Mouse (Mus musculus) kidney, embryonic 14.5 days (tissue): ENCODE measurements around the gene Tsc22d1. TPM values are rescaled to one million over a fixed set of nuclear protein-coding genes. Genes with fewer than 3 reads are reported as not detected.

Experiments used
- ATAC-seq: fragments of 200-750 bp; cut with Nextera tagmentation; 2 replicates; pipeline ENCODE4 v1.8.0; 2017; ENCODE audit warnings: moderate number of reproducible peaks, mild to moderate bottlenecking, moderate TSS enrichment, moderate library complexity; ENCODE audit not compliant: low FRiP score, low TSS enrichment
- H3K27ac ChIP-seq: fragments of 300-500 bp; sonication (generic); 2 replicates; pipeline ENCODE4 v1.5.1; 2014; ENCODE audit warnings: low read depth, mild to moderate bottlenecking, low read length, moderate library complexity, mixed read lengths
- H3K27me3 ChIP-seq: fragments of 300-500 bp; sonication (generic); 2 replicates; pipeline ENCODE4 v1.6.1; 2014; ENCODE audit warnings: mild to moderate bottlenecking, low read length; ENCODE audit not compliant: control insufficient read depth, insufficient read depth
- H3K36me3 ChIP-seq: fragments of 300-500 bp; sonication (generic); 2 replicates; pipeline ENCODE4 v1.6.1; 2014; ENCODE audit warnings: low read length, mixed read lengths; ENCODE audit not compliant: control insufficient read depth, insufficient read depth
- H3K4me1 ChIP-seq: fragments of 300-500 bp; sonication (generic); 2 replicates; pipeline ENCODE4 v1.6.1; 2014; ENCODE audit warnings: low read length, mixed read lengths; ENCODE audit not compliant: control insufficient read depth, insufficient read depth
- H3K4me2 ChIP-seq: fragments of 300-500 bp; sonication (generic); replicated peaks from 2 replicates; pipeline ENCODE4 v1.6.1; 2014; ENCODE audit warnings: low read depth, mild to moderate bottlenecking, low read length
- H3K4me3 ChIP-seq: fragments of 300-500 bp; sonication (generic); 2 replicates; pipeline ENCODE4 v1.5.1; 2014; ENCODE audit warnings: mild to moderate bottlenecking, low read length
- H3K9ac ChIP-seq: fragments of 300-500 bp; sonication (generic); 2 replicates; pipeline ENCODE4 v1.6.1; 2014; ENCODE audit warnings: low read depth, mild to moderate bottlenecking, low read length, moderate library complexity
- H3K9me3 ChIP-seq: fragments of 300-500 bp; sonication (generic); 2 replicates; pipeline ENCODE4 v1.6.1; 2016; ENCODE audit warnings: low read length; ENCODE audit not compliant: control insufficient read depth
- WGBS: fragments of 180-500 bp; shearing (Covaris S2); extraction: QIAGEN DNeasy Blood & Tissue Kit; methylation state at CpG from one replicate; pipeline ENCODE4 v1.1.7; 2014; 5-methylcytosine and 5-hydroxymethylcytosine counted together
- polyA plus RNA-seq: library from polyadenylated mRNA; unstranded; fragments of >200 nt; fragmentation: Nextera tagmentation; extraction: Ambion mirVana; gene quantifications from 2 replicates; pipeline ENCODE4 v1.2.1, GENCODE M21; 2014

The Tsc22d1 gene
- polyA plus RNA-seq, 1 experiment from 2014 or later = 1,016 TPM

DNA sequence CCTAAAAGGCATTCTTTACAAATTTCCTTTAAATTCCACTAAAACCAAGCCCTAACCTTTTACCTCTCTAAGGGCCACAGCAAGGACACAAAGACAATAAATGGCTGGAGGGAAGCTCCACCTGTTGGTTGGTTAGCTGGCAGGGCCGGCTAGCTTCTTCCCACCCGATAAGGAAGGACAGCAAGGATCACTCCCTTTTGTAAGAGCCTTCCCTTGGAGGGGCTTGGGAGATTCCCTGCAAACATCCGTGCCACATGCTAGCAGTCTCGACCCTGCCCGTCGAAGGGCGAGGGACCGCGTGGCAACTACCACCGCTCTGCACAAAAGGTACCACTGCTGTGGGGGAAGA is 1.0 kb upstream of the Tsc22d1 start:
- H3K4me1 ChIP-seq = peaks cover 33% of the 10 kb centered on the region
- peak overlapping the region; percentile 98 for H3K27ac ChIP-seq
- no peak for ATAC-seq
- no peaks in the 10 kb centered on the region for H3K9me3 ChIP-seq
- H3K27me3 ChIP-seq = no peaks in the 10 kb centered on the region
- peak overlapping the region; percentile 80 for H3K4me3 ChIP-seq
- H3K9ac ChIP-seq = peak overlapping the region; percentile 98
- 0% methylated on average over 10 of the region's 10 CpGs for WGBS
- peaks cover 20% of the 10 kb centered on the region for H3K36me3 ChIP-seq
- peak overlapping the region; percentile 77 for H3K4me2 ChIP-seq

DNA sequence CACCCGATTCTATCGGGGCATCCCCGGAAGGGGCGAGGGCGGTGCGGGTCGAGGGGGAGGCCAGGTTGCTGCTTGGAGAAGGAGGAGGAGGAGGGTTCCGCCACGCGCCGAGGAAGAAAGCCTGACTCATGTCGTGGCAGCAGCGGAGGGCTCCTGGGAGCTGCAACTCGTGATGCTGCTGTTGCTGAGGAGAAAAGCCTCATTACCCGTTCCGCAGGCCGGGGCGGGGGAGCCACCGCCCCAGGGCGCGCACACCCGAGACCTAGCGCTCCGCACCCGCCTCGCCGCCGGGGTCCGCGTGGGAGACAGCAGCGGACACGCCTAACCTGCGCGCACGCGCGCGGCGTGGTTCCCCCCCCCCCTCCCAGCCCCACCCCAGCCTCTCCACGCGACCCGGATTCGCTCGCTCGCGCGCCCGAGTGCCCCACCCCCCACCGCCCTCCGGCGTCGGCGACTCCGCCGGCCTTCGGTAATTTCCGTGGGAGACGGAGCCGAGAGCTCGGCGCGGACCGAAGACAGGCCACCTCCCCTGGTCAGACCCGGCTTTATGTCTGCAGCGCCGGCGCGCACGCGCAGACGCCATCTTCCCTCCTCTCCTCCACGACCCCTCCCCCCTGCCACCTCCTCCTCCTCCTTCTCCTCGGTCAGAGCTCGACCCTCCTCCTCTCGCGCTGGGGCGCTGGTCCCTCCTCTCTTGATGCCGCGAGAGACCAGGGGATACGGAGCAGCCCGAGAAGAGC is 469 bp upstream of the Tsc22d1 start:
- Histone ChIP-seq H3K27ac (peak overlapping the region; percentile 98), H3K9me3 (no peaks in the 10 kb centered on the region), H3K27me3 (no peaks in the 10 kb centered on the region), H3K4me2 (peak overlapping the region; percentile 86), H3K4me3 (peak overlapping the region; percentile 80), H3K36me3 (peaks cover 23% of the 10 kb centered on the region), H3K9ac (peak overlapping the region; percentile 98), H3K4me1 (peaks cover 38% of the 10 kb centered on the region)
- peak; percentile 95 for ATAC-seq
- under 1% methylated on average over 33 of the region's 81 CpGs for WGBS

DNA sequence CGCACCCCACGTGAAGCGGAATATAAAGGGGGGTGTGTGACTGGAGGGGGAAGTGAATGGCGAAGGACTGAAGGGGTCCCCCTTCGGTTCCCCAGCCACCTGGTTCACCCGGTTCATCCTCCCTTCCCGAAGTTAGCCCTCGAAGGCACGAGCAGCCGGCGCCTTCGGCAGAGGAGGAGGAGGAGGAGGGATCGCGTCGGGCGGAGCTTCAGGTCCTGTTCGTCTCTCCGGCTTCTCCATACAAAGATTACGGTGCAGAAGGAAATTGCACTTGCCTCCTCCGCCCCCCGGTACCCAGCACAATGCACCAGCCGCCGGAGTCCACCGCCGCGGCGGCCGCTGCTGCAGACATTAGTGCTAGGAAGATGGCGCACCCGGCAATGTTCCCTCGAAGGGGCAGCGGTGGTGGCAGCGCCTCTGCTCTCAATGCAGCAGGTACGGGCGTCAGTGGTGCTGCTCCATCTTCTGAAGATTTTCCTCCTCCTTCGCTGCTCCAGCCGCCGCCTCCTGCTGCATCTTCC is 1.1 kb downstream of the Tsc22d1 start:
- Histone ChIP-seq H3K9me3 (no peaks in the 10 kb centered on the region), H3K4me1 (peaks cover 46% of the 10 kb centered on the region), H3K36me3 (peaks cover 23% of the 10 kb centered on the region), H3K27me3 (no peaks in the 10 kb centered on the region), H3K9ac (peak overlapping the region; percentile 98), H3K27ac (peak overlapping the region; percentile 98), H3K4me3 (peak overlapping the region; percentile 80), H3K4me2 (peak overlapping the region; percentile 86)
- no peak for ATAC-seq
- WGBS = under 1% methylated on average over 30 of the region's 38 CpGs

DNA sequence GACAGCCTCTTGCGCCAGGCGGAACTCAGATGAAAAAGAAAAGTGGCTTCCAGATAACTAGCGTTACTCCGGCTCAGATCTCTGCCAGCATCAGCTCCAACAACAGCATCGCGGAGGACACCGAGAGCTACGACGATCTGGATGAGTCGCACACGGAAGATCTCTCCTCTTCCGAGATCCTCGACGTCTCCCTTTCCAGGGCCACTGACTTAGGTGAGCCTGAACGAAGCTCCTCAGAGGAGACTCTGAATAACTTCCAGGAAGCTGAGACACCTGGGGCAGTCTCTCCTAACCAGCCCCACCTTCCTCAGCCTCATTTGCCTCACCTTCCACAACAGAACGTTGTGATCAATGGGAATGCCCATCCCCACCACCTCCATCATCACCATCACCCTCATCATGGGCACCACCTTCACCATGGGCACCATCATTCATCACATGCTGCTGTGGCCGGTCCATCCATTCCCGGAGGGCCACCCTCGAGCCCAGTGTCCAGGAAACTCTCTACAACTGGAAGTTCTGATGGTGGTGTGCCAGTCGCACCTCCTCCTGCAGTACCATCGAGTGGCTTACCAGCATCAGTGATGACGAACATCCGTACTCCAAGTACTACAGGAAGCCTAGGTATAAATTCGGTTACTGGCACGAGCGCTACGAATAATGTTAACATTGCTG is 1.7 kb downstream of the Tsc22d1 start:
- Histone ChIP-seq H3K4me1 (peaks cover 51% of the 10 kb centered on the region), H3K36me3 (peaks cover 23% of the 10 kb centered on the region), H3K9ac (peak overlapping the region; percentile 98), H3K4me2 (peak overlapping the region; percentile 86), H3K9me3 (no peaks in the 10 kb centered on the region), H3K27me3 (no peaks in the 10 kb centered on the region), H3K4me3 (peak overlapping the region; percentile 80), H3K27ac (peak overlapping the region; percentile 98; the same call in 1 of the 2 replicates)
- 48% methylated on average over 27 of the region's 27 CpGs for WGBS
- no peak for ATAC-seq

DNA sequence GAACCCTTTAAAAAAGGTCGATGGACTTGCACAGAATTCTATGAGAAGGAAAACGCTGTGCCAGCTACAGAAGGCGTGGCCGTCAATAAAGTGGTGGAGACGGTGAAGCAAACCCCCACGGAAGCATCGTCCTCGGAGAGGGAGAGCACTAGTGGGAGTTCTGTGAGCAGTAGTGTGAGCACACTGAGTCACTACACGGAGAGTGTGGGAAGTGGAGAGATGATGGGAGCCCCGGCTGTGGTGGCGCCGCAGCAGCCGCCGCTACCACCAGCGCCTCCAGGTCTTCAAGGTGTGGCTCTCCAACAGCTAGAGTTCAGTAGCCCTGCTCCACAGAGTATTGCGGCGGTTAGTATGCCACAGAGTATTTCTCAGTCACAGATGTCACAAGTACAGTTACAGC is 2.6 kb downstream of the Tsc22d1 start:
- ATAC-seq = no peak

DNA sequence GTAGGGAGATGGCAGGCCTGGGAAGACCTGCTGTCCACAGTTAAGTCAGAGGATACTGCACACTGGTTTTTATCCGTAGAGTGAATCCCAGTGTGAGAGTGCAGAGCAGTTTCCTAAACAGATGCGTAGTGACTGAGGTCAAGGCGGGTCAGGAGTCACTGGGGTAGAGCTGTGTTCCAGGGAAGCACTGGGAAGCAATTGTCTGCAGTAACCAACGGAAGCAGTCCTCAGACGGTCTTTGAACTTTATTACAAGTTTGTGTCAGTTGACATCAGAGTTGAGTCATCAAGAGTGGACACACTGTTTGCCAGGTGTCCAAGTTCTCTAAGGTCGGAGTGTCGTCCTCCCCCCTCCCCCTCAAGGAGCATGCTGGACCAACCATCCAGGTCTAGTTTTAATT is 6.0 kb downstream of the Tsc22d1 start:
- Histone ChIP-seq H3K36me3 (peaks cover 50% of the 10 kb centered on the region), H3K9me3 (no peaks in the 10 kb centered on the region; the same call in 1 of the 2 replicates), H3K4me2 (peak overlapping the region; percentile 35), H3K4me1 (peaks cover 47% of the 10 kb centered on the region), H3K4me3 (peak overlapping the region; percentile 11), H3K27ac (no peak overlapping the region), H3K27me3 (no peaks in the 10 kb centered on the region), H3K9ac (peak overlapping the region; percentile 18; the same call in 1 of the 2 replicates)
- ATAC-seq = no peak
- WGBS = 25% methylated on average over 7 of the region's 7 CpGs

More for the DNA sequence above, 2.6 kb downstream of the Tsc22d1 start:
- 88% methylated on average over 17 of the region's 17 CpGs for WGBS
- H3K27ac ChIP-seq = no peak overlapping the region
- H3K27me3 ChIP-seq = no peaks in the 10 kb centered on the region
- peaks cover 26% of the 10 kb centered on the region for H3K36me3 ChIP-seq
- H3K9ac ChIP-seq = no peak overlapping the region
- no peak overlapping the region for H3K4me3 ChIP-seq
- no peak overlapping the region for H3K4me2 ChIP-seq
- H3K4me1 ChIP-seq = peaks cover 53% of the 10 kb centered on the region
- no peaks in the 10 kb centered on the region; the same call in 1 of the 2 replicates for H3K9me3 ChIP-seq

DNA sequence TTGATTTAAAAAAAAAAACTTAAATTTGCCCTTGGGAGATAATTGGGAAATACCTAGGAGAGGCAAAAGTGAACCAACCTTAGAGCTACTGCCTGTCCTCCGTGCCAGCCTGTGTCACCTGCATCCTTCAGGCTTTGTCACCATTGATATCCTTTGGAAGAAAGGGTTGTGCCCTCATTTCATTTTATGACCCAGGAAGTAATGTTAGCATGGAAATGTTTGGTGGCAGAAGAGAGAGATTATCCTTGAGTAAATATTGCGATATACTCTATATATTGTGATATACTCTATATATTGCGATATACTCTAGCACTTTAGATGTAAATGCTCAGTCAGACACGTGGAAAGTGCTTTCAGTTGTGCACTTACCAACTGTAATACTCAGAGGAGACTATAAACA is 6.4 kb downstream of the Tsc22d1 start:
- H3K9me3 ChIP-seq = no peaks in the 10 kb centered on the region; the same call in 1 of the 2 replicates
- H3K36me3 ChIP-seq = peaks cover 54% of the 10 kb centered on the region
- 86% methylated on average over 4 of the region's 4 CpGs for WGBS
- peaks cover 46% of the 10 kb centered on the region for H3K4me1 ChIP-seq
- no peak for ATAC-seq
- H3K9ac ChIP-seq = no peak overlapping the region
- H3K27ac ChIP-seq = no peak overlapping the region
- H3K4me3 ChIP-seq = no peak overlapping the region
- no peaks in the 10 kb centered on the region for H3K27me3 ChIP-seq
- H3K4me2 ChIP-seq = peak overlapping the region; percentile 35; the same call in 1 of the 2 replicates

DNA sequence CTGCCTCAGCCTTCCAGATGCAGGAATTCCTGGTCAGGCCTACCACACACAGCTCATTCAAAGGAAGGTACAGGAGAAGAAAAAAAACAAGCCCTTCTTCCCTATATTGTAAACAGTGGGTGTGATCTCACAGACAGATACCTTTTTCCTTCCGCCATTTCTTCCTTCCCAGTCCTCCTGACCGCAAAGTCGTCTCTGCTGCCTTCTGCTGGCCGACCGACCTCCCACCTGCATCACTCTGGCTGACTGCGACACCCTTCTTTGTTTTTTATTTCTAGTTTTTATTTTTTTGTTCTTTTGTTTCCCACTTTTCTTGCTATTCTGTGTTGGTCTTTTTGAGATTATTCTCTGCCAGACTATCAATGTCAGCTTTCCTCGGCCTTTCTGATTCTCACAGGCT is 10.7 kb downstream of the Tsc22d1 start:
- ATAC-seq = no peak
- H3K4me3 ChIP-seq = no peak overlapping the region

More for the DNA sequence above, 10.7 kb downstream of the Tsc22d1 start:
- Histone ChIP-seq H3K27ac (no peak overlapping the region), H3K4me1 (peaks cover 11% of the 10 kb centered on the region), H3K4me2 (no peak overlapping the region), H3K36me3 (peaks cover 50% of the 10 kb centered on the region), H3K9me3 (no peaks in the 10 kb centered on the region; the same call in 1 of the 2 replicates), H3K9ac (no peak overlapping the region), H3K27me3 (no peaks in the 10 kb centered on the region)
- 91% methylated on average over 7 of the region's 7 CpGs for WGBS
